Mouse (Mus musculus) lung, adult 2 months (tissue): ENCODE data around the gene Tpcn1.

Experiments
- CTCF ChIP-seq: fragments of 200-500 bp; IDR thresholded peaks from 2 replicates; pipeline ENCODE4 v1.5.1; 2011; ENCODE audit warnings: mild to moderate bottlenecking, low read length, control low read depth; ENCODE audit not compliant: insufficient read depth
- POLR2A ChIP-seq: fragments of 200-500 bp; IDR thresholded peaks from 2 replicates; pipeline ENCODE4 v1.6.1; 2011; ENCODE audit warnings: low read depth, mild to moderate bottlenecking, control low read depth, low read length, borderline replicate concordance; ENCODE audit errors: extremely low read depth

DNA sequence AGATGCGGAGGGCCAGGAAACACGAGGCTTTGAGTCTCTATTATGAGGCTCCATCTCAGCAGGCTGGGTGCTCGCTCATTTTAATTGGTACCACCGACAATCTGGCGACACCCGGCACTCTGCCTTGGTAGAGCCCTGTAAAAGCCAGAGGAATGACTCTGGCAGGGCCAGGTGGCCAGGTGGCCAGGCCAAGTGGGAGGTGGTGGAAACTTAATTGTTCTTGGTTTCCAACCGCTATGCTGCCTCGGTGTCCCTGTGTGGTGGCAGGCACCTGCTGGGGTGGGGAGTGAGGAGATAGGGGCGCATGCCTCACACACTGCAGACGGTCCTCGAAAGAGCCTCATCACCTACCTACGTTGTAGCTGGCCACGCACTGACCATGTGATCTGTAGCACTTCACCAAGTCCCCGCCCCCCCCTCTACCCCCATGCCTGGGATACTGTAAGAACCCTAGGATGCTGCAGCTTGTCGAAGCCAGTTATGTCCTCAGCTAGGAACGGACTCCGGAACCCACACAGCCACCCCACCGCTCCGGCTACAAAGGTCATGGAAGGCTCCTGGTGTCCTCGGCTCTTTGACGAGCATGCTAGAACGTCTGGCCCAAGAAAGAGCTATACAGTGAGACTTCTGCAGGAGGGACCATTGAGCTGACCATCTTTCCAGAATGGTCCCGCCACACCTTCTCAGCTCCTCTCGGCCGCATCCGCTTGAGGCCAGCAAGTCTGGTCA, 8.4 kb downstream of the Tpcn1 start:
- TF ChIP-seq POLR2A: no peak
- TF ChIP-seq CTCF: no peak
